Mouse (Mus musculus): ENCODE results near the gene Thrap3. TPM values are rescaled to one million over a fixed set of nuclear protein-coding genes. Genes with fewer than 3 reads are reported as not detected.
"Not testable (repeated sequence)": the region's sequence is repeated elsewhere in the genome, so short reads cannot be mapped to it uniquely, and the experiment has no call there.

Thrap3 gene
- polyA plus RNA-seq, 1 experiment from 2014 or later, result 163 TPM

DNA sequence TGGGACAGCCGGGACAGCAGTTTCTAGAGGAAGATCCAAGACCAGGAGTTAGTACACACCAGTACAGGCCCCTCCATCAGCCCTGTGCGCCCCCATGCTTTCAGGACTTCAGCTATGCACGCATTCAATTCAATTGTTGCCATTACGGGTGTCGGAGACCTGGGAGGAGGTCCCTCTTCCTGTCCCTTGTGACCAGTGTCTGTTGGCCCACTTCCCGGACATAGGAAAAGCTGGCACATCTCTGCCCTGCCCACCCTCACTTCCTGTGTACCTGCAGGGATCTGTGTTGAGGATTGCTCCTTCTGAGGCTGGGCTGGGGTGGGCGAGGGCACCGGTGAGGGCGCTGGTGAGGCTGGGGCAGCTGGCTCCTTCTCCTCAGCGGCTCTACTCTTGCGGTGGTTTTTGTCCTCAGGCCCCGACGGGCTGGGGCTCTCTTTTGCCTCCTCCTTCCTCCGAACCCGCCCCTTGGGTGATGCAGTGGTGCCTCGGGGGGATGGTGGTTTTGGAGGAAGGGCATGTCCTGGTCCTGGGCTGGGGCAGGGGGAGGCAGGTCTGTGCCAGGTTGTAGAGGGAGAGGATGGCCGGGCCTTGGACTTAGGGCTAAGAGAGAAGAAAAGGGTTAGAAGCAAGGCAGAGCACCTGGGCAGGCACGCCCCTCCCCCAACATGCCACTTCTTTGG lies 32.1 kb upstream of the Thrap3 start:
- Histone ChIP-seq H3K4me2 (no peak overlapping the region), H3K27me3 (no peaks in the 10 kb centered on the region), H3K4me3 (no peak overlapping the region), H3K36me3 (peaks cover 98% of the 10 kb centered on the region), H3K9me3 (no peaks in the 10 kb centered on the region), H3K4me1 (replicated peaks) (peaks cover 11% of the 10 kb centered on the region), H3K9ac (no peak overlapping the region), H3K27ac (no peak overlapping the region)
- WGBS, result 85% methylated on average over 18 of the region's 18 CpGs
- ATAC-seq (ENCODE audit: low FRiP score), result no peak

DNA sequence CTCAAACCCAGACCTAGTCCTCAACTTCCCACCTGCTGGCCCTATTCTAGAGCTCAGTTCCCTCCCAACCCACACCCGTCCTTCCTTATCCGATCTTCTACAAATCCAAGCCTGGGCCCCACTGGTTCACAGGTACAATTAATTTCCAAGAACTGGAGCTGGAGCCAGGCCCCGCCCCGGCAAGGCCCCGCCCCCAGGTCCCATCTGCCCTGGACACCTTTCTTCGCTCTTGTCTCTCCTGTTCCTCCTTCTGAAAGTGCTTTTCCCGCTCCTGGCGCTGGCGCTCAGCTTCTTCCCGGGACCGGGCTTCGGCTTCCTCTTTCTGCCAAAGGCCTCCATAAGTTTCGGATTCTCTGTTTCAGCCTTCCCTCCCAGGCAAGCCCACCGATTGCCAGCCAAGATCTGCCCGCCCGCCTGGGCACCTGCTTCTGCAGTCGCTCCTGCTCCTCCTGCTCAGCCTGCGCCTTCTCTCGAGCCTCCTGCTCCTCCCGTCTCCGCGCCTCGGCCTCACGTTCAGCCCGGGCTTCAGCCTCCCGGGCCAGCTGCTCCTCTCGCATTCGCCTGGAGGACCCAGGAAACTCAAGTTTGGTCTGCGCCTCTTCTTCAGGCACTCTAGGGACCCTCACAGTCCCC lies 31.2 kb upstream of the Thrap3 start:
- no peak overlapping the region for H3K27ac ChIP-seq
- no peak overlapping the region for H3K4me3 ChIP-seq
- no peak for ATAC-seq (ENCODE audit: low FRiP score)
- H3K27me3 ChIP-seq, result no peaks in the 10 kb centered on the region
- no peak overlapping the region for H3K9ac ChIP-seq
- H3K4me1 ChIP-seq (replicated peaks), result peaks cover 11% of the 10 kb centered on the region
- H3K36me3 ChIP-seq, result peaks cover 91% of the 10 kb centered on the region
- no peaks in the 10 kb centered on the region for H3K9me3 ChIP-seq
- H3K4me2 ChIP-seq, result no peak overlapping the region
- 91% methylated on average over 29 of the region's 29 CpGs for WGBS

DNA sequence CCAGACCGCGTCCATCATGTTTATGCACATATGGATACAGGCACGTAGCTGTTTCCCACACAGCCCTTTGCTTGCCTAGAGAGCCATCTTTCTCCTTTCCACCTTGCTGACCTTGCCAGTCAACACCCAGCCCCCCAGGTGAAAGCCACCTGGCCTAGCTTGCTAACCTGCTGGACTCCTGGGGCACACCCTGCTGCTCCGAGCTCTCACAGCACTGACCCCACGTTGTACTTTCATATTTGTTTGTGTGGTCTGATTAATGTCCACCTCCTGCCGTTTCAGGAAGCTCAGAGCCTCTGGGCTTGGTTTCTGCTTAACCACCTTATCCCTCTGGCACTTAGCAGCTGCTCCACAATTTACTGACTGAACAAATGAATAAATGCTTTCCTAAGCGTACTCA lies 27.3 kb upstream of the Thrap3 start:
- Histone ChIP-seq H3K4me3 (no peak overlapping the region), H3K36me3 (peaks cover 52% of the 10 kb centered on the region), H3K27me3 (no peaks in the 10 kb centered on the region), H3K9ac (no peak overlapping the region; the same call in 1 of the 2 replicates), H3K4me1 (replicated peaks) (peaks cover 6% of the 10 kb centered on the region), H3K27ac (0 out of 2 replicates have a peak overlapping the region, but pooled peaks have one; percentile 13), H3K4me2 (no peak overlapping the region), H3K9me3 (no peaks in the 10 kb centered on the region)
- no peak for ATAC-seq (ENCODE audit: low FRiP score)
- WGBS, result 70% methylated on average over 7 of the region's 7 CpGs

DNA sequence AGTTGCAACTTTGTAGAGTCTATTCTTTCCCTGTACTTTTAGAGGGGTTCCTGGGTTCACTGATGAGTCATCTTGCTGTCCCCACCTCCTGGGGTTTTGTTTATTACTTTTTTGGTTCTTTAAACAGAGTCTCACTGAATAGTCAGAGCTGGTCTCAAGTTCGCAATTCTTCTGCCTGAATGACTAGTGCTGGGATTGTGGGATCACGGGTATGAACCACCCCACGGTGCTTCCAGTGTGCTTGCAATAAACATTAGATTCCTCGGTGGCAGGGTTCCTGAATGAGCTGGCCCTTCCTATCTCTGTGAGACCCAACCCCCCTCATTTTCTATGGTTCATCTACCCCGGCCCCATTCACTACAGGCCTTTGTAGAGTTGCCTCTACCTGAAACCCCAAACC lies 25.6 kb upstream of the Thrap3 start:
- Histone ChIP-seq H3K4me2 (no peak overlapping the region), H3K27me3 (no peaks in the 10 kb centered on the region), H3K27ac (no peak overlapping the region), H3K36me3 (peaks cover 34% of the 10 kb centered on the region), H3K4me3 (no peak overlapping the region), H3K9ac (no peak overlapping the region), H3K9me3 (no peaks in the 10 kb centered on the region), H3K4me1 (replicated peaks) (peaks cover 6% of the 10 kb centered on the region)
- 16% methylated on average over 5 of the region's 5 CpGs for WGBS
- ATAC-seq (ENCODE audit: low FRiP score), result no peak

DNA sequence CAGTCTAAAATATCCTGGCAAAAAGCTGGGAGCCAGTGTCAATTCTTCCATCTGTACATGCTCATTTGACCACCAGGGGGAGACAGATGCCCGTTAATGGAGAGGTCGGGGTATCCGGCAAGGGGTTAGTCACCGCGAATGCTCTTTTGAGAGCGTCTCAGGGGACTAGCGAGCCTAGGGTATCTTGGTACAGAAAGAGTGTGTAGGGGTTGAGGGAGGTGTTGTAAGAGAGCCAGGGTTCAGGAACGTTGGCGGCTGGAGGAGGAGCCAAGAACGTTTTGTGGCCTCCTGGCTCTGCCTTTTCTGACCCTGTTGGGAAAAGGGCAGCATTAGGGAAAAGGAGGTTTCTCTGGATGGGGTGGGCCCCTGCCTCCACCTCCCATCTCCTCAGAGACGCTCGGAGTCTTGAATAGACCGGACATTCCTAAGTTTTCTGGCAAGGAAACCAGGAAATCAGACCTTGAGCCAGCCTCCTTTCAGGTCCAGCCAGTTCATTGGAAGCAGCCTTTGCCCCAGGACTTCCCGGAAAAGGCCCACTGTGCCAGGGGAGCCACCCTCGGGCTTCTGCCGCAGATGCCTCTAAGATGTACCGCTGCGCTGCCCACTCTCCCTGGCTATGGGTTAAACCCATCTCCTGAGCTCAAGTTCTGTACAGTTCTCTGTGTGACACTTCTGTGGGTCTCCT lies 24.7 kb upstream of the Thrap3 start:
- Histone ChIP-seq H3K27me3 (no peaks in the 10 kb centered on the region), H3K36me3 (peaks cover 25% of the 10 kb centered on the region), H3K4me2 (peak overlapping the region; percentile 45), H3K4me1 (replicated peaks) (peaks cover 6% of the 10 kb centered on the region), H3K27ac (peak overlapping the region; percentile 23; the same call in 1 of the 2 replicates), H3K9me3 (no peaks in the 10 kb centered on the region), H3K9ac (0 out of 2 replicates have a peak overlapping the region, but pooled peaks have one; percentile 14), H3K4me3 (peak overlapping the region; percentile 23; the same call in 1 of the 2 replicates)
- 7% methylated on average over 18 of the region's 18 CpGs for WGBS
- peak; percentile 81 for ATAC-seq (ENCODE audit: low FRiP score)

DNA sequence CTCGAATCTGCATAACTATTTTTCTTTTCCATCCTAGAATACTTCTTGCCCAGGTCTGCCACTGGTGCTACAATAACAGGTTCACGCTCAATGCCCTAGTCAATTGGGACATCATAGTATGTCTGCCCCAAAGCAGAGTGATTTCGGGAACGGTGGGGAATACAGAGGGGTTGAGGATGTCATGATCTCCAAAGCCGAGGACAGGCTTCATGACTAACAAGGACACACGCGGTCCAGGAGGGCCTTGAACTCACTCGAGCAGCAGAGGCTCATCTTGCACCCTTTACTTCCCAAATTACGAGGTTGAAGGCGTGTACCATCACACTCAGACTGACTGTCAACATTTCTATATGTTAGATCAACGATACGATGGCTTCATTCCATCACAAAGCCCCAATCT lies 24.1 kb upstream of the Thrap3 start:
- ATAC-seq (ENCODE audit: low FRiP score), result peak; percentile 19; the same call in 1 of the 2 replicates
- Histone ChIP-seq H3K27ac (no peak overlapping the region), H3K36me3 (peaks cover 19% of the 10 kb centered on the region), H3K9ac (no peak overlapping the region; the same call in 1 of the 2 replicates), H3K27me3 (no peaks in the 10 kb centered on the region), H3K4me1 (replicated peaks) (peaks cover 6% of the 10 kb centered on the region), H3K4me3 (no peak overlapping the region), H3K9me3 (no peaks in the 10 kb centered on the region), H3K4me2 (no peak overlapping the region)
- WGBS, result 58% methylated on average over 12 of the region's 12 CpGs

DNA sequence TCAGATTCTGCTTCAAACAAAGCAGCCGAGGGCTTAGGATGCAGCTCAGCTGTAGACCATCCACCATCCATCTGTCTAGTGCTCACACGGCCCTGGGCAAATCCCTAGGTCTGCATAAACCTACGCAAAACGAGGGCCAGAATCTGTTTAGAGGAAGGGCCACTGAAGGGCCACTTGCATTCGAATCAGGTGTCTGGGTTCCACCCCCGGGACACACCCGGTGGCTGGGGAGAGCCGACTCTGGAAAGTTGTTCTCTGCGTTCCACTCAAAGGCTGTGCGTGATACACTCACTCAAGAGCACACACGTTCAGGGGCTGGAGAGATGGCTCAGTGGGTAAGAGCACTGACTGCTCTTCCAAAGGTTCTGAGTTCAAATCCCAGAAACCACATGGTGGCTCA lies 20.1 kb upstream of the Thrap3 start:
- no peak overlapping the region for H3K4me2 ChIP-seq
- H3K9ac ChIP-seq, result no peak overlapping the region

DNA sequence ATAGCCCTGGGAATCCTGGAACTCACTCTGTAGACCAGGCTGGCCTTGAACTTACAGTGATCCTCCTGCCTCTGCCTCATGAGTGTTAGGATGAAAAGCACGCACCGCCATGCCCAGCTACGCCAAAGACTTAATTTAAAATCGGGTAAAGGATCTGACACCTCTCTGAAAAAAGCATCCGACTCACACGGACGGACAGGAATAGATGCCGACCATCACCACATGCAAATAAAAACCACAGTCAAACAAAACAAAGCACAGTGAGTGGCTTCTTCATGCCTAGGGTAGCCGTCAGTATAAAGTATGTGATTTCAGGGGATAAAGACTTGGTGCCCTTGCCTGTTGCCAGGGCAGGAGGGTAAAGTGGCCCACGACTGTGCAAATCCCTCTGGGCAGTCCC lies 17.5 kb upstream of the Thrap3 start:
- Histone ChIP-seq H3K36me3 (no peaks in the 10 kb centered on the region), H3K4me3 (no peak overlapping the region), H3K9ac (no peak overlapping the region), H3K27me3 (no peaks in the 10 kb centered on the region), H3K9me3 (no peaks in the 10 kb centered on the region), H3K27ac (no peak overlapping the region), H3K4me2 (no peak overlapping the region), H3K4me1 (replicated peaks) (no peaks in the 10 kb centered on the region)
- no peak for ATAC-seq (ENCODE audit: low FRiP score)
- WGBS, result 93% methylated on average over 10 of the region's 10 CpGs

More for the DNA sequence above, 20.1 kb upstream of the Thrap3 start:
- Histone ChIP-seq H3K9me3 (no peaks in the 10 kb centered on the region), H3K36me3 (no peaks in the 10 kb centered on the region), H3K4me3 (no peak overlapping the region), H3K27ac (no peak overlapping the region), H3K4me1 (replicated peaks) (peaks cover 6% of the 10 kb centered on the region), H3K27me3 (no peaks in the 10 kb centered on the region)
- 87% methylated on average over 11 of the region's 11 CpGs for WGBS
- no peak for ATAC-seq (ENCODE audit: low FRiP score)

DNA sequence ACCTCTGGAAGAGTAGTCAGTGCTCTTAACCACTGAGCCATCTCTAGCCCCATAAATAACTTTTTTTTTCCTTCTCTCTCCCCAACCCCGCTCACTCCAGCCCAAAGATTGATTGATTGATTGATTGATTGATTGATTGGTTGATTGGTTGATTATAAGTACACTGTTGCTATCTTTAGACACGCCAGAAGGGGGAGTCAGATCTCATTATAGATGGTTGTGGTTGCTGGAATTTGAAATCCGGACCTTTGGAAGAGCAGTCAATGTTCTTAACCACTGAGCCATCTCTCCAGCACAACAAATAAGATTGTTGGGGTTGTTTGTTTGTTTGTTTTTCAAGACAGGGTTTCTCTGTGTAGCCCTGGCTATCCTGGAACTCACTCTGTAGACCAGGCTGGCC lies 17.0 kb upstream of the Thrap3 start:
- not testable (repeated sequence) for H3K4me3 ChIP-seq; H3K27ac ChIP-seq; H3K36me3 ChIP-seq; ATAC-seq (ENCODE audit: low FRiP score); H3K4me2 ChIP-seq; H3K27me3 ChIP-seq; H3K4me1 ChIP-seq (replicated peaks); H3K9me3 ChIP-seq; H3K9ac ChIP-seq
- WGBS, result 64% methylated on average over 3 of the region's 3 CpGs

DNA sequence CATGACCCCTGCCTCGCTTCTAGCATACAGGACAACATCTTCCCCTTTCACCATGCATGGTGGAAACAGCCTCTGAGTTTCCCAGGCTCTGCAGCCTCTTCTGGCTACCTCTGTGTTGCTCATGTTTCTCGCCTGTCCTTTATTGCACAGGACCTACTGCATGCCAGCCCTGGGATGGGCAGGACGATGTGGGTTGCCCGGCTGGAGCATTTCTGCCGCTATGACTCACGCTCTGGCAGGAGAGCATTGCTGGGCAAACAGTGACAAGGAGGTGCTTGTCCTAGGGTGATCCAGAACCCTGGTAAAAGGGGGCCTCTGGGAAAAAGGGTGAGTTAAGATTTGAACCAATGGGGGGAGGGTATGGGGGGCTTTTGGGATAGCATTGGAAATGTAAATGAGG lies 15.2 kb upstream of the Thrap3 start:
- Histone ChIP-seq H3K9me3 (no peaks in the 10 kb centered on the region), H3K4me1 (replicated peaks) (no peaks in the 10 kb centered on the region), H3K9ac (no peak overlapping the region), H3K4me2 (no peak overlapping the region), H3K4me3 (no peak overlapping the region), H3K36me3 (no peaks in the 10 kb centered on the region), H3K27ac (no peak overlapping the region), H3K27me3 (no peaks in the 10 kb centered on the region)
- 92% methylated on average over 6 of the region's 6 CpGs for WGBS
- no peak for ATAC-seq (ENCODE audit: low FRiP score)

DNA sequence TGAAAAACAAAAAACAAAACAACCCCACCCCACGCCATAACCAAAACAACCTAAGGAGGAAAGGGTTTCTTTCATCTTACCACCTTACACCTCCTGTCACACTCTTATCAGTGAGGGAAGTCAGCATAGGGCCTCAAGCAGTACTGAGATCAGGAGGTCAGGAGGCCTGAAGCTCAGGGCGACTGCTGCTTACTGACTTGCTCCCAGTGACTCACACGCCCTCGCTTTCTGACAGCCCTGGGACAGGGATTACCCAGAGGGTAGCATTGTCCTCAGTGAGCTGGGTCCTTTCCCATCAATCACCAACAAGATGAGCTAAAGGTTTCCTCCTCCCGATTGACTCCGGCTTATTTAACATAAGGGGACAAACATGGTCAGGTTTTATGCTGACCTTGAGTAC lies 4.5 kb upstream of the Thrap3 start:
- WGBS, result 62% methylated on average over 6 of the region's 6 CpGs
- no peak overlapping the region for H3K4me3 ChIP-seq
- H3K27ac ChIP-seq, result no peak overlapping the region
- ATAC-seq (ENCODE audit: low FRiP score), result no peak
- H3K9ac ChIP-seq, result no peak overlapping the region
- no peaks in the 10 kb centered on the region for H3K36me3 ChIP-seq
- H3K4me2 ChIP-seq, result no peak overlapping the region
- H3K4me1 ChIP-seq (replicated peaks), result peaks cover 8% of the 10 kb centered on the region; the same call in 1 of the 2 replicates
- H3K9me3 ChIP-seq, result no peaks in the 10 kb centered on the region
- H3K27me3 ChIP-seq, result no peaks in the 10 kb centered on the region

DNA sequence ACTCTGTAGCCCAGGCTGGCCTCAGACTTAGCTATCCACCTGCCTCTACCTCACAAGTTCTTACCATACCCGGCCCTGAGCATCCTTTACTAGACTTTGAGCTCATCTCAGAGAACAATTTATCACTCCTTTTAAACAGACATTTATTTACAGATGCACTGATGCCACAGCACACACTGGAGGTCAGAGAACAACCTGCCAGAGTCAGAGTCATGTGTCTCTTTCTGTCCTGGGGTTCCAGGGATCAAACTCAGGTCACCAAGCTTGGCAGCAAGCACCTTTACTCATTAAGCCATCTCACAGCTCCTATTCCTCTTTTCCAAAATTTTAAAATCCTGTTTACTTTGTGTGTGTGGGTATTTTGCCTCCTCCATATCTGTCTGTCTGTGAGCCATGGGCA lies 2.8 kb upstream of the Thrap3 start:
- ATAC-seq (ENCODE audit: low FRiP score), result no peak

More for the DNA sequence above, 2.8 kb upstream of the Thrap3 start:
- Histone ChIP-seq H3K9ac (no peak overlapping the region), H3K36me3 (no peaks in the 10 kb centered on the region), H3K9me3 (no peaks in the 10 kb centered on the region), H3K4me2 (no peak overlapping the region), H3K4me1 (replicated peaks) (peaks cover 21% of the 10 kb centered on the region), H3K27me3 (no peaks in the 10 kb centered on the region), H3K27ac (no peak overlapping the region), H3K4me3 (no peak overlapping the region)
- 67% methylated on average over 1 of the region's 1 CpGs for WGBS

Data from hindbrain, embryonic 13.5 days (tissue).